Mouse (Mus musculus) brain, embryonic 18.5 days (tissue): ENCODE data around the gene Sfxn2.
A peak's percentile ranks its signal among the peaks of the same experiment; 100 is the strongest.

Source experiments
- DNase-seq: peaks from one replicate; pipeline ENCODE4 v3.0.0-alpha.2; 2012; ENCODE audit warnings: low read depth, low spot score

The Sfxn2 gene

DNA sequence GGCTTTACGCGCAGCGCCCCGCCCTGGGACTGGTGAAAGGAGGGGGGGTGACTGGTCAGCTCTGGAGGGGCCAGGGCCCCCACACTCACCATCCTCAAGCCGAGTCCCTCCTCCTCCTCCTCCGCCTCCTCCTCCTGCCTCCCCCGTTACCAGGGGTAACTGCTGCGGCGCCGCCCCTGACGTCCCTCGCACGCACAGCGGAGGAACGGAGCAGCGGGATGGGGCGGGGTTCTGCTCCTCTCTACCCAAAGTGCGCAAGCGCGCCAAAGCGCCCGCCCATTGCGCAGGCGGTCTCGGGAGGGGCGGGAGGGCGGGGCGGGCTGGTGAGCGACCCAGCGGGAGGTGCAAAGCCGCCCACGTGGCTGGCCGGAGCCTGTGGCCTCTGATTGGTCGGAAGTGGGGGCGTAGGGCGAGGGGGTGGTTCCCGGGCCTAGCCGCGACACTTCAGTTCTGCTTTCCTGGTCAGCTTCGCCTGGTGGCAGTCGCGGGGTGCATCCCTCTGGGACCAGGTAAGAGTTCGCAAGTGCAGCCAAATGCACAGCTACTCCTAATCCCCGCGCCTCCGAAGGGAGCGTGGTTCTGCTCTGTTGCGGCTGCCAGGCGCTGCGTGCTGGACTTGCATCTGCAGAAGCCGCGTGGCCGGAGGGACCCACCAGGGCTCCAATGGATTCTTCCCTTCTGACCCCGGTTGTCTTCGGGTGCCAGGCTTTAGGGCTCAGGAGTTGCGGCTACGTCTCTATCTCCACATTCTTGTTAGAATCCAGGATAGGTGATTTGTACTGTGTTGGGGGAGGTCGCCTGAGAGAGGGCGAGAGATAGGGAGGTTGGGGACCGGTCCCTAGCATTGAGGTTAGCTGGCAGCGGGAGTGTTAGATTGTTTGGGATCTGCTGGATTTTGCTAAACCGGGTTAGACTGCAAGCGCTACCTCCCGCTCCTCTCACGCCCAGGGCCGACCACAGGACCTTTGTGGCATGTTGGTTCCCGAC lies at the start of gene Sfxn2, which contains the start of gene Arl3:
Sfxn2 (plus strand) TSS at position 415 of the 987 bp plus-strand sequence.
Arl3 (minus strand) TSS at position 248 of the 987 bp plus-strand sequence.
- peak; percentile 92 for DNase-seq

DNA sequence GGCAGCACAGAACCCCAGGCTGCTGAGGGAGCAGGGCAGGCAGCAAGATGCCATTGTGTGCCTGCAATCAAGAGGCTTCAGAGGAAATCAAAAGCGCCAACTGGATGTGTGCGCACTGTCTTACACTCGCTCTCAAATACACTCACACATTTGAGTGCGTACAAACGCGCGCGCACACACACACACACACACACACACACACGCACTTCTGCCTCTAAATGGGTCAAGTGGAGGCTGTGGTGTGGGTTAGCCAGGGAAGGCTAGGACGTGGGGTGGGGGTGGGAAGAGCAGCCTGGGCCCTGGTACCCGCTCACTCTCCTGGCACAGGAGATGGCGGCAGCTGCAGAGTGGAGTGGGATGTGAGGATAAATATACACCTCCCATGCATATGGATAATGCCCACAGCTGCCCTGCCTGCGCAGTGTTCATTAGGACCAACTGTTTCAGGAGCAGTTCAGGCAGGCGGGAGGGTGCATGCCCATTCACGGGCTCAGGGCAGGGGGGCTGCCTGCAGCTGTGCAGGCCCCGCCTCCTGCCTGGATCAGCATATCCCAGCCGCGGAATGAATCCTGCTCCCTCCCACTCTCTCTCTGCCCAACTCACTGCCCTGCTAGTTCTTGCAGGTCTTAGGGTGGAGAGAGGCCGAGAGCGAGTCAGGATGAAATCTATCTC lies 49.5 kb upstream of the Sfxn2 start:
- DNase-seq = peak; percentile 66

DNA sequence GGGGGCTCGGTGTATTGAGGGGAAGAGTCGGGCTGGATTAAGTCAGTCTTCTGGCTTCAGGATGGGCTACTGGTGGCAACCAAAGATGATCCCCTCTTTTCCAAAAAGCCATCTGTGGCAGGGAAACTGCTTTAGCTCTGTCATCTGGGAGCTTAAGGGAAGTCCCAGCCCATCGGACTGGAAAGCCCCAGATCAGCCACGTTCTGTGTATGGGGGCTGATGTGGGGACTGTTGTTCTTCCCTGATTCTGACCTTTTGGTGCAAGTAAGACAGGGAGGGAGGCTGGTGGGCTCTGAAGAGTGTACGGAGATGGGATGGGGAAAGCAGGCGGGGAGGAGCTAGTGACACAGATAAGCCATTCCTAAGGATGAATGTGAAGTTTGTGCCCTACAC lies 49.0 kb upstream of the Sfxn2 start:
- DNase-seq = no peak

DNA sequence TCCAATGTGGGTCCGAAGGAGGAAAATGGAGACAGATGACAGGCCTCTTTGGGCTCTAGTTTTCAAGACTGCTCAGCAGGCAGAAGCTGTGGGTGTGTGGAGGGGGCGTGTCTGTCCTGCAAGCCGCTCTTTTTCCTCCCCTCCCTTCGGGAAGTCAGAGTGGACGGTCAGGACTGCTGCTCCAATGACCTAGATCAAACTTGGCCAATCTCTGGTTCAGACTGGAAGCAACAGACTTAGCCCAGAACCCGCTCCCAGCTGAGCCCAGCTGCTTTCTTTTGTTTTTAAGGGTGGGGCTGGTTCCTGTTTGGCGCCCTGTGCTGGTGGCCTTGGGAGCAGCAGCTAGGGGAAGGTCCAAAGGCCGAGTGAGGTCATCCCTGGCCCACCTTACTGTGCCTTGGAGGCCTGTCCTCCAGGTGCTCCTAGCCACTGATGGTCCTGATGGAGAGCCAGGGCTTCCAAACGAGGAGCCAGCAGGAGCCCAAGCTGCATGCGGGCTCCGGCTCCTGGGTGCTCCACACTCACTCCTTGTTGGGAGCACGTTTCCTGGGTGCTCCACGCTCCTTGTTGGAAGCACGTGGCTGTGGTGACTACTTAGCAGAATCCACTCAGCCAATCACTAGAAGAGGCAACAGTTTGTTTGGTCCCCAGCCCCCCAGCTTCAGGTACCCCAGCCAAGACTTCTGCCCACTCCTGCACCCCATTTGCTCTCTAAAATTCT lies 48.4 kb upstream of the Sfxn2 start:
- no peak for DNase-seq

DNA sequence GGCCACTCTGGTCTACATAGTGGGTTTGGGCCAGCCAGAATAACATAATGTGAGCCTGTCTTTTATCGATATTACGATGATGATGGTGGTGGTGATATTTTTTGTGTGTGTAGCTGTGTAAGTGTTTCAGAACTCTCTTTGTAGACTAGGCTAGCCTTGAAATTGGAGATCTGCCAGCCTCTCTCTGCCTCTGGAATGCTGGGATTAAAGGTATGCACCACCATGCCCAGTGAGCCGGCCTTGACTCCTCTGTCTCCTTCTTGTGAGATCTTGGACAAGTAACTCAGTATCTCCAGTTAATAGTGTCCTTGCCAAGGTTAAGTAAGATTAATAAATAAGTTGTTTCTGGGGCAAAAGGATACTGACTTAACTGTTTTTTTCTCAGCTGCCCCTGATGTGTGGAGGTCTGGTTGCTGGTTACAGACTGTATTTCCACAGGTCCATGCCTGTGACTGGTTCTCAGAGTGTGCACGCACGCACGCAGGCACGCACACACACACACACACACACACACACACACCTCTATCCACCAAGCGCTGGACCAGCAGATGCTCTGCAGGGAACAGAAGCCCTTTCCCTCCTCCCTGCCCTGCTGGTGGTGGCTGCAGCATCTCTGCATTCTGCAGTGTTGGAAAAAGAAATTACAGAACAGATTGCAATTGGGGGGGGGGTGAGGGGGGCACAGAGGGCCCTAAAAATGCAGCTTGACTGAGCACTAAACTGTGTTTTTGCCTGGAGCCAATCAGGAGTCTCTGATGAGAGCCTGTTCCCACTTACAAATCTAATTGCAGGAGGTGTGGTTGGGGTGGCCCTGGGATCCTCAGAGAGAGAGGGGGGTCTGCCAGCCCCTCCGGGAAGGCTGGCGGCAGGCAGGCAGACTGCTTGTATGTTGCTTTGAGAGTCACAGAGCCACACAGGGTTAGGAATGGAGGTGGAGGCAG lies 47.2 kb upstream of the Sfxn2 start:
- no peak for DNase-seq

DNA sequence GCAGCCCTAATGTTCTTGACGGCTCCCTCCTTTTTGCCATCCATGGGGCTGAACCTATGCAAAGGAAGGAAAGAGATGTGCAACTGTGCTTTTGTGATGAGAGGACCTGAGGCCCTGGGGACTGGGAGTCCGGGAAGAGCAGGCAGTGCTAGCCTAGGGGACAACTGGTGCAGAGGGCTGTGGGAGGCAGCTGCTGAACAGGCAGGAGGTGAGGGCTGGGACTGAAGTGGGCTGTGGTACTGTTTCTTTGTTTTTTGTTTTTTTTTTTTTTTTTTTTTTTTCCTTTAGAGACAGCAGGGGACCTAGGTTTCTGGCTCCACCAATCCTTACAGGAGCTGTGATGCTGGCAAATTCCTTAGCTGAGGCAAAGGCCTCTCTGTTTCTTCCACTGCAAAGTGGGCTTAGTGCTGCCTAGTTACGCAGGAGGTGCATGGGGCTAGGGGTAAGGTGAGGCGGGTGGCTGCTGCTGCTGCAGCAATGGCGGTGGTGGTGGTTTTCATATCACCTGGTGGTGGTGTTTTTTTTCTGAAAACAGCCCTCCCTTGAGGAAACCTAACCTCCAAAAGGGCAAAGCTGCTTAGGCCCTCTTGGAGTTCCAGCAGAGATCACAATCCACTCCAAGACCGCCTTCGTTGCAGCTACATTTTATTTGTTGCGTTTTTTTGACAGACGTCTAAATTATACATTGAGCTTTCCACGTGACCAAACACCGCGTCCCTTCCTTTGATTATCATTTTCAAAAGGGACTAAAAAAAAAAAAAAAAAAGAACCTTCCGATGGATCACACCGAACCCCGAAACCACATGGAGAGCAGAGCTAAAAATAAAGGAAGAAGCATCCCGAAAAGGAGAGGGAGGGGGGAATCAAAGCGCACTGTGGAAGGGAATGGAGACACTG lies 45.3 kb upstream of the Sfxn2 start:
- no peak for DNase-seq

DNA sequence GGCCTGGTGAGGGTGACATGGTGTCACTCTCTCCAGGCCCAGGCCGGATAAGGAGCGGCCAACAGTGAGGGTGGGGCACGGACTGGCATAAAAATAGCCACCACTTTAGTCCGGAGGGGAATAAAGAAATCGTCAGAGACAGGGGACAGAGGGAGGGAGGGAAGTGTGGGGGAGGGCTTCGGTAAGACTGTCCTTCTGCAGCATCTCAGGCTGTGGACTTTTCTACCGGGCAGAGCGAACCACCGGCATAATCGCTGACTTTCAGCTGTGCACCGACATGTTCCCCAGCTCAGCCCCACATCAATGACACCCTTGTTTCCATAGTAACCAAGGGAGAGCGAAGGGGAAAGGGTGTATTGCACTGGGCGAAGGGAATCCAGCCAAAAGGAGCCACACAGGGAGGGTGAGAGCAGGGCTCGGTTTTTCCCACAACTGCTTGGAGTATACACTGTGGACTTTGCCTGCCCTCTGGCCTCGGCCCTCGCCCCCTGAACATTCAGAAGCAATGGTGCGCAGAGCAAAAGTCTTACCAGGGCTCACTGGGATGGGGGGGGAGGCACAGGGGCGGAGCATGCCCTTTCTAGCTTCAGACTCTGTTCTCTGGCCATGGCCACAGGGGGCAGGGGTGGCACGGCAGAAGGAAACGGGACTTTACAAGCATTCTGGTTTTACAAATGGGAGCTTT lies 44.5 kb upstream of the Sfxn2 start:
- DNase-seq = peak; percentile 60

DNA sequence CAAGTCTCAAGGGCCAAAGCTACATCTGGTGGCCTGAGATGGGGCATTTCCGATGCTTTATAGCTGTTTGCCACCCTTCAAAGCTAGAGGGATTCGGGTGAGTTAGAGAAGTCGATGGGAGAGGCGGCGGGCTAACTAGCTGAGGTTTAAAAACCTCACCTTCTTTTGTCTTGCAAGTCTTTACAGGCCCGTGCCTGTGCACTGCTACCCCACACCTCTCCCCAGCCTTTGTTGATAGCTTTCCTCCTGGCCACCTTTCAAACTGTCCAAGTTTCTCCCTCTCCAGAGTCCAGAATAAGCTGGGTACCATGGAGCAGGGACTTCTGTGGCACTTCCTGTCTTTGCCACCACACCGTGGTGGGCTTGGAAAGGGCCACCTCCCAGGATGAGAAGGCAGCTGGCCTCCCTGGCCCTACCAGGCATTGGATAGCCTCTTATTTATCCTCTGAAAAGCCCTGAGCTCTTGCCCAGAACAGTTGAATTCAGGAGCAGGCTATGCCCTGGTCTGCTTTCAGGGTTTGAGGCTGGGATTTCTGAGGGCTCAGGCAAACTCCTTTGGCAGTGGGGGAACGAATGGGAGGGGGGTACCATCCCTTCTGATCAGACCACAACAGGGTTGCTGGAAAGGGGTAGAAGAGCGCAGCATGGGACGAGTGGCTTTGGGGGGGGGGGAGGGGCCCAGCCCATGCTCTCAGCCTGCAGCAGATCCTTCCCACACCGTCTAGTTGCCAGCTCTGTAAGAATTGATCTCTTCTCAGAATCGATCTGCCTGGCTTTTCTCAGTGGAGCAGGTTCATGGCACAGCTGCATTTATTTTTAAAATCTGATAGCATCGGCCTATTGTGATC lies 43.3 kb upstream of the Sfxn2 start:
- no peak for DNase-seq

DNA sequence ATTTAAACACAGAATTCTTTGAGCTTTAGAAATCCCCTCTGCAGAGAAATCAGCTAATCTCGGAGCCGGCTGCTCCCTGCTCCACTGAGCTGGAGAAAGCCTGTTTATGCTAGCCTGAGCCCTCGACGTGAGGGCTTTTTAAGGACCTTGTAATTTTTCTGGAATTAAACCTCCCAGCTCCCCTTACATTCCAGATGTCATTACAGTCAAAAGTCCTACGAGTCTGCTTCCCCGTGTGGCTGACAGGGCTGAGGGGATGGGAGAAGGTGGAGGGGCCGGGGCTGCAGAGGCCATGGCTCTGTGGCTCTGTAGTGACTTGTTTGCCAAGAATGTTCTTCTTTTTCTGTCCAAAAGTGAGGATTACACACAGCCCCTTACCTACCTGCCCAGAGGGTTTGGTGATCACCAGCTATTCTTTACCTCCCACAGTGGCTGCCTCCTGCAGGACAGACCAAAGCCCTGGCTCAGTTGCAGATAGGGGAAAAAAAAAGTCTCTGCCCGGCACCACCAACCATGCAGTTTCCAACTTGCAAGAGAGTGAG lies 42.6 kb upstream of the Sfxn2 start:
- no peak for DNase-seq

DNA sequence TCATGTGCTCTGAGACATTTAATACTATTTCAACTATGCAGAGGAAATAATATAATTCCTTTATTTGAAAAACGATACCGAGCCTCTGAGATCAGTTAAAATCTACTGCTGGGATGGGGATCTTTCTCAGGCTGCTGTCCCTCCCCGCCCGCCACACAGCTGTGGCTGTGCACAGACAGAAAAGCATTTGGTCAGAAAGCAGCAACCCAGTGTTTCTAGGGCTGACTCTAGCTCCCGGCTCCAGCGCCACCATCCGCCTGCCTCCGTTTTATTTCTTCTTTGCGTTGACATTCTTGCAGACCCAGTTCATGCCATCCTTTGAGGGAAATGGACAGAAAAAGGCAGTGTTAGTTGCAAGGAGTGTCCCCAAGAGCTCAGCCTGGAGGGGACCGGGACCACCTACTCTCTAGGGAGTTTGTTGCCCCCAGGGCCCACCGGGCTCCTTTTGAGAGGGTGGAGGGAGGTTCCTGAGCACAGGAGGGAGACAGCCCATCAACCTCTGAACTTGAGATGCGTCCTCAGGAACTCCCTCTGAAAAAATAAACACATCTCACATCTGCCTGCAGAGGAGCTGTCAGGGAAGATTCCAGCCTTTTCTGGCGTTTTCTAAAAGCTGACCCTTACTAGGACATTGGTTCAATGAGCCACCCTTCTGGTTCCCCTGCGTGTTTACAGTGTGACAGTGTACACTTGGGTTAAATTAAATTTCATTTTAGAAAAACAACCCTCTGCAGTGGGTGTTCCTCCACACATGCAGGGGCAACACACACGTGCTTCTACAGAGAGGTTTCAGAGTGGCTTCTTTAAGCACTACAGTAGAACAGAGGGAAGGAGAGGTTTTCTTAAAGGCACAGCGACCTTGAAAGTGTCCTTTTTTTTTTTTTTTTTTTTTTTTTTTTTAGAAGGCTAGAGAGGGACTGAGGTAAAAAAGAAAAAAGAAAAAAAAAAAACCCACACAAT lies 41.8 kb upstream of the Sfxn2 start:
- no peak for DNase-seq

DNA sequence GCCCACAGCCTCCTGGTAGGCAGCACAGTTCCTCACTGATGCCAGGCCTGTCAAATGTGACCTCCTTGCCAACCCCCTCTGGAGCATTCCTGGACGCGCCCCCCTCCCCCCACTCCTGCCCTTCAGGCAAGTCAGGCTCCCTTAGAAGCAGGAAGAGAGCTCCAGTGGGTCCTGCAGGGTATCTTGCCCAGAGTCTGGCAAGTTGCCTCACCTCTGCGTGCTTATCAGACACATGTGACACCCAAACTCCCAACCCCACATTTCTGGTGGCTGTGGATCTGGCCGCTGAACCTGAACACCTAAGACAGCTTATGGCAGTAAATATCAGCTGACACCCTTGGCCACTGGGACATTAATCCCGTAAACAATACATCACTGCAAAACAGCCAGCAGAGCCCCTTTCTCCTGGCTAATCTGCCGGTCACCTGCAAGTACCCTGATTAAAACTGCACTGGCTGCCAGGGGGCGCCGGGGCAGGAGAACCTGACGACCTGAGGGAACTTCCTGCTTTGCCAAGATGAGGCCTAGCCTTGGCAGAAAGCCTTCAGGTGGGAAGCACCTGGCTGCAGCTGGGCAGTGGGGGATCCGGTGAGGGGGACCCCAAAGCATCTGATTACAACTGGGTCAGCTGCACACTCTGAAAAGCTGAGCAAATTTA lies 41.0 kb upstream of the Sfxn2 start:
- no peak for DNase-seq

DNA sequence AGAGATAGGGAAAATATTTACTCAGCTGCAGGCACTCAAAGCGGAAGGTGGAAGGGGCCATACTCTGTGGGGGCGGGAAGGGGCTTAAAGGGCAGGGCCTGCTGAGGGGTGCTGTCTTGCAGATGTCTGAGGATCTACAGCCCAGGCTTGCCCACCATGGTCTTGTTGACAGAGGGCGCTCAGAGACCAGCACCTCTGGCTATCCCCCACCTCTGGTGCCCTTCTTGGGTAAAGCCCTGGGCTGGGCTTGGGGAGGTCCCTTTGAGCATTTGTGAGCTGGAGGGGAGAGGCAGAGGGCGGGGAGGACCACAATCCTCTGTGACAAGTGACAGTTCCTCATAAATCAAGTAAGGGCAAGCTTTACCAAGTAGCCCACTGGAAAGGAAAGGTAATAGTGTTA lies 40.1 kb upstream of the Sfxn2 start:
- DNase-seq = no peak

DNA sequence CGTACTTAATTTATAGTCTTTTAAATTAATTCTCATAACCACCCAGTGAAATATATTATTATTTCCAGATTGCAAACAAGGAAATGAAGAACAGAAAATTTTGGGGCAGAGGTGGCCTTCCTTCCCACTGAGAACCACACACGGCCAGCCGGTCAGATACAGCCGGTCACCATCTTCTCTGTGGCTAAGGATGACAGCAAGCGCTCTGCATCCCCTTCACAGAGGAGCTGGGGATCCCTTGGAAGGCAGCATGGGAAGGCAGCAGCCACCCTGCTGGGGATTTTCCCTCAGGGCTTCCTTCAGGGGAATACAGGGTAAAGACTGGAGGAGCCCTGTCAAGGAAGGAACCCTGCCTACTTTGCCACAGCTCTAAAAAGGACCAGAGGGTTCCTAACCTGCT lies 39.6 kb upstream of the Sfxn2 start:
- no peak for DNase-seq

DNA sequence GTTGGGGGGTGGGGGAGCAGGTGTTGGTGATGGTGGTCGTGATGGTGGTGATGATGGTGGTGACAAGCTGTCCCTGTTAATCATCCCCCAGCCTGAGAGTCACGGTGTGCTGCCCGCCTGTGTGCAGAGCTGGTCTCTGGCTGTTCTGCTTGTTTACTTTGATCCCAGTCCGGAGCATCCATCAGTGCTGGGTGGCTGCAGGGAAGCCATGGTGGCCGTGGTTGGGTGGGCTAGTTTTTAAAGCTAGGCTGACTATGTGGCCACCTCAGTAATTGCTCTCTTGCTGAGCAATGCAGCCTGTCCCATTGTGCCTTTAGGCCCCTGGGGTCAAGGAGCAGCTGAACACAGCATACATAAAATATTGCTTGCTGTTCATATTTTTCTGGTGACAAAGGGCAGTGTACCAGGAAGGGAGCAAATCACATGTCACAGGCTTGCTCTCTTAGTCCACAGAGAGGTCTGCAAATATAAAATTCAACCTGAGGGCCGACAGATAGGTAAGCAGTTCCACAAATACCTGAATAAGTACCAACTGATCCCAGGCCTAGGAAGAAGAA lies 38.5 kb upstream of the Sfxn2 start:
- no peak for DNase-seq

DNA sequence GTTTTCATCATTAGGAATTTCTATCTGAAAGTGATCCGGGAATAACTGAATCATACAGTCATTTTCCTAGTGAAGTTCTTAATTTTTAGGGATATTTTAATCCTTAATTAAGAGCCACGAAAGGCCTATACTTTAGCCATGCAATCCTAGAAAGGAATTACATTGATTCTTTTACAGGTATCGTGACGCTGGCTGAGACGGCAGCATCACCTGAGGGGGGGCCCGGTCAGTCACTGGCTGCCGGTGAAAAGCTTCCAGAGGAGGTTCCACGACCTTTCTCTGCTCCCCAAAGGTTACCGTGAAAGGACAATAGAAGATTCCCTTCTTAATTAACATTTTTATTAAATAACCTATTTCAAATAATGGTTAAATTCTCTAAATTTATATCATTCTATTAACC lies 35.8 kb upstream of the Sfxn2 start:
- no peak for DNase-seq

DNA sequence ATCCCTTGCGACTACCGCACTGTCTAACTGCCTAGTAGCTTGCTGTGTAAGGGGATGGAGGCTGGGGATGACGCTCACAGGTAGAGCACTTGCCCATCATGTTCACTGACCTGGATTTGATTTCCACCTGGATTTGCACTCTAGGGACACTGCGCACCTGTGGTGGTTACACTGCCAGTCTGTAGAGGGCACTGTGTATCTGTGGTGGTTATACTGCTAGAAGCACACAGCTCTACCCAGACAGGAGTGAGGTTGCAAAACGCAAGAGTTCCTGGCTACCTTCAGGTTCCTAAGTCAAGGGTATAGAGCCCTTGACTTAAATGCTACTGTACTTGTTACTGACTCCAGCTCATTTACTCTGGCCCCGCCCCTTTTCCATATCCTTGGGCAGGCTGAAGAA lies 35.0 kb upstream of the Sfxn2 start:
- no peak for DNase-seq
